Mouse (Mus musculus) hindbrain, postnatal 0 days (tissue): ENCODE results near the gene Naa35. TPM values are rescaled to one million over a fixed set of nuclear protein-coding genes. Genes with fewer than 3 reads are reported as not detected.
A peak's percentile ranks its signal among the peaks of the same experiment; 100 is the strongest.

Experiments used
- ATAC-seq: fragments of 200-750 bp; cut with Nextera tagmentation; 2 replicates; pipeline ENCODE4 v1.8.0; 2017; ENCODE audit warnings: mild to moderate bottlenecking, moderate TSS enrichment, moderate library complexity
- DNase-seq: peaks from one replicate; pipeline ENCODE4 v3.0.0-alpha.2; 2015; ENCODE audit warnings: low spot score
- H3K27ac ChIP-seq: fragments of 300-500 bp; sonication (generic); 2 replicates; pipeline ENCODE4 v1.5.1; 2014; ENCODE audit warnings: mild to moderate bottlenecking
- H3K27me3 ChIP-seq: fragments of 300-500 bp; sonication (generic); 2 replicates; pipeline ENCODE4 v1.6.1; 2014; ENCODE audit warnings: low read length, mixed read lengths; ENCODE audit not compliant: insufficient read depth
- H3K36me3 ChIP-seq: fragments of 300-500 bp; sonication (generic); 2 replicates; pipeline ENCODE4 v1.6.1; 2014; ENCODE audit warnings: low read length, mixed read lengths; ENCODE audit not compliant: insufficient read depth
- H3K4me1 ChIP-seq: fragments of 300-500 bp; sonication (generic); 2 replicates; pipeline ENCODE4 v1.6.1; 2014; ENCODE audit warnings: antibody characterized with exemption, low read length, mixed read lengths; ENCODE audit not compliant: insufficient read depth
- H3K4me2 ChIP-seq: fragments of 300-500 bp; sonication (generic); 2 replicates; pipeline ENCODE4 v1.6.1; 2014; ENCODE audit warnings: low read depth, mild to moderate bottlenecking, low read length, moderate library complexity, mixed read lengths
- H3K4me3 ChIP-seq: fragments of 300-500 bp; sonication (generic); 2 replicates; pipeline ENCODE4 v1.5.1; 2014; ENCODE audit warnings: low read length
- H3K9ac ChIP-seq: fragments of 300-500 bp; sonication (generic); replicated peaks from 2 replicates; pipeline ENCODE4 v1.6.1; 2014; ENCODE audit warnings: mild to moderate bottlenecking, low read length, moderate library complexity, mixed read lengths
- H3K9me3 ChIP-seq: fragments of 300-500 bp; sonication (generic); 2 replicates; pipeline ENCODE4 v1.6.1; 2016; ENCODE audit warnings: low read length, mixed read lengths
- CTCF ChIP-seq: IDR thresholded peaks from 2 replicates; pipeline ENCODE4 v1.5.1; 2016; ENCODE audit warnings: antibody characterized with exemption, control low read depth, low read depth
- WGBS: fragments of 180-500 bp; shearing (Covaris S2); extraction: QIAGEN DNeasy Blood & Tissue Kit; methylation state at CpG from one replicate; pipeline ENCODE4 v1.1.7; 2014; 5-methylcytosine and 5-hydroxymethylcytosine counted together
- polyA plus RNA-seq: library from polyadenylated mRNA; unstranded; fragments of >200 nt; fragmentation: Nextera tagmentation; extraction: Ambion mirVana; gene quantifications from 2 replicates; pipeline ENCODE4 v1.2.1, GENCODE M21; 2015
- total RNA-seq: library from RNA; depleted of rRNA; stranded (reverse); fragments of >200 nt; gene quantifications from 2 replicates; pipeline ENCODE4 v1.2.3, GENCODE M21; 2014

Naa35 gene
- total and polyA plus RNA-seq, 2 experiments from 2014 or later = 98.5 to 99.6 TPM

DNA sequence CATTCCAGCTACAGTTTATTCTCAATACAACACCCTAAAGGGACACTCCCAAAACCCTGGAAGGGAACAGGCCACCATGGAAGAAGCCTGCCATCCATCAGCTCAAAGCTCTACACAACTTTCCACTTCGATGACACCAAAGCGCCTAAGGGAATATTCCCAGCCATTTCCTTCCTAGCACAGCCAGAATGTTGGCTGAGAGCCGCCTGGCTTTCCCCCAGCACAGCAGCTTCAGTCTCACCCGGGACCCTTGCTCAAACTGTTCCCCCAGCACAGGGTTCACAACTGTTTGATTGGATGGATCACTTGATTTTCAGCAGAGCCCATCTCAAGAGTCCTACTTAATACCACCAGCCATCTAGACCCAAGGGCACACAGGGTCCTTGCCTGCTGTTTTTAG is 37.3 kb upstream of the Naa35 start:
- Histone ChIP-seq H3K9ac (no peak overlapping the region), H3K9me3 (no peaks in the 10 kb centered on the region), H3K4me1 (peaks cover 6% of the 10 kb centered on the region; the same call in 1 of the 2 replicates), H3K36me3 (no peaks in the 10 kb centered on the region), H3K4me3 (no peak overlapping the region), H3K27ac (no peak overlapping the region), H3K4me2 (no peak overlapping the region), H3K27me3 (no peaks in the 10 kb centered on the region)
- ATAC-seq (no peak), DNase-seq (peak; percentile 57)
- WGBS = 57% methylated on average over 4 of the region's 4 CpGs
- no peak for TF ChIP-seq CTCF

DNA sequence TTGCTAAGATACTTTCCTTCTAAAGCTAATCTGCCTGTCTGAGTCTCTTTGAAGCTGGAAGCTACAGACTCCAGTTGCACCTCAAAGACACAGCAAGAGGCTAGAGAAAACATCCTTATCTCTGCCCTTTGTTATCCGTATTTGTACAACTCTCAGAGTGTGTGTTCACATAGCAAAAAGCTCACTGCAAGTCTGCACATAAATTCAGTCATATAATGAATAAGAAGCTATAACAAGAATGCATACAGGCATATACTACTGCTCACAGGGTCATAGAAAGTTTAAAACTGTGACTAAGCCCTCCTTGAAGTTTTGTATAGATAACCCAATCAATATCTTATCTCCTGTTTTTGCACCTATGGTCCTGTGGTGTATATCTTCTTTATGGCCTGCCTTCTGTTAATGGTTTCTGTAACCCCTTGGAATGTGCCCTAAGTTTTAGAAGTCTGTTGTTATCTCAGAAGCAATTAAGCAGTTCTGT is 35.7 kb upstream of the Naa35 start:
- no peak for TF ChIP-seq CTCF
- H3K36me3 ChIP-seq = no peaks in the 10 kb centered on the region
- H3K27me3 ChIP-seq = no peaks in the 10 kb centered on the region
- peaks cover 6% of the 10 kb centered on the region; the same call in 1 of the 2 replicates for H3K4me1 ChIP-seq
- no peak for ATAC-seq
- no peak overlapping the region for H3K27ac ChIP-seq
- no peak overlapping the region for H3K4me3 ChIP-seq
- no peak for DNase-seq
- WGBS = 77% methylated on average over 1 of the region's 1 CpGs
- H3K4me2 ChIP-seq = no peak overlapping the region
- no peaks in the 10 kb centered on the region for H3K9me3 ChIP-seq
- H3K9ac ChIP-seq = no peak overlapping the region

DNA sequence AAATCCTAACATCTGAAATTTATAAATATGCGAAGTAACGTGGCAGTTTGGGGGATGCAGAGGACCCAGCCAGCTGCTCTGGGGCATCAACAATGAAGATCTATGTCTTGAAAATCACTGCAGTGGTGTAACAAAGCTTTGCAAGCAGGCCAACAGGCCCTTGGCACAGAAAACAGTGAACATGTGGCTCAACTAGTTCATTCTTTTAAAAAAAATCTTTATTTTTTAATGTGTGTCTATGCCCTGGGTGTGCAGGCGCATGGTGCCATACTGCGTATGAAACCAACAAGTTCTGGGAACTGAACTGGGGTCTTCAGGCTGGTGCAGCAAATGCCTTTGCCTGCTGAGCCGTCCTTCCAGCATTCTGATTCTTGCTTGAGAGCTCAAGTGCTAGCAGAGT is 32.8 kb upstream of the Naa35 start:
- Histone ChIP-seq H3K9me3 (no peaks in the 10 kb centered on the region), H3K36me3 (no peaks in the 10 kb centered on the region), H3K9ac (no peak overlapping the region), H3K4me2 (no peak overlapping the region), H3K27ac (no peak overlapping the region), H3K4me1 (peaks cover 17% of the 10 kb centered on the region), H3K27me3 (no peaks in the 10 kb centered on the region), H3K4me3 (no peak overlapping the region)
- WGBS = 75% methylated on average over 5 of the region's 5 CpGs
- no peak for DNase-seq
- no peak for TF ChIP-seq CTCF
- no peak for ATAC-seq

DNA sequence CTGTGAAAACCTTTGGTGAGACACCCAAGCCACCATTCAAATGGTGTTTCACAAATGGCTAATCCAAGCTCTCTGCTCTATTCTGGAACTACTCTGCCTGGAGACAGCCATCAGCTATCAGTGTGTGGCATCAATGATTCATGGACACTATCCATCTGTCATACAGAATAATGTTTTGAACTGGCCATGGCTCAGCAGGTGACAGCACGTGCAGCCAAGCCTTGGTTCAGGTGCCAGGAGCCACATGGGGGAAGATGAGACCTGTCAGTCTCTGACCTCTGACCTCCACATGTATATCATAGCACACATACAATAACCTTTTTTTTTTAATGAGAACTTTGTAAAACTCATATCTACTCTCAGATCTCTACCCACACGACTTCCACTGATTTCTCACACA is 32.3 kb upstream of the Naa35 start:
- Histone ChIP-seq H3K4me2 (no peak overlapping the region), H3K9me3 (no peaks in the 10 kb centered on the region), H3K27me3 (no peaks in the 10 kb centered on the region), H3K4me3 (no peak overlapping the region), H3K9ac (no peak overlapping the region), H3K27ac (no peak overlapping the region), H3K36me3 (no peaks in the 10 kb centered on the region), H3K4me1 (peaks cover 13% of the 10 kb centered on the region)
- no peak for ATAC-seq
- WGBS = 58% methylated on average over 2 of the region's 2 CpGs
- peak; percentile 36 for DNase-seq
- no peak for TF ChIP-seq CTCF

DNA sequence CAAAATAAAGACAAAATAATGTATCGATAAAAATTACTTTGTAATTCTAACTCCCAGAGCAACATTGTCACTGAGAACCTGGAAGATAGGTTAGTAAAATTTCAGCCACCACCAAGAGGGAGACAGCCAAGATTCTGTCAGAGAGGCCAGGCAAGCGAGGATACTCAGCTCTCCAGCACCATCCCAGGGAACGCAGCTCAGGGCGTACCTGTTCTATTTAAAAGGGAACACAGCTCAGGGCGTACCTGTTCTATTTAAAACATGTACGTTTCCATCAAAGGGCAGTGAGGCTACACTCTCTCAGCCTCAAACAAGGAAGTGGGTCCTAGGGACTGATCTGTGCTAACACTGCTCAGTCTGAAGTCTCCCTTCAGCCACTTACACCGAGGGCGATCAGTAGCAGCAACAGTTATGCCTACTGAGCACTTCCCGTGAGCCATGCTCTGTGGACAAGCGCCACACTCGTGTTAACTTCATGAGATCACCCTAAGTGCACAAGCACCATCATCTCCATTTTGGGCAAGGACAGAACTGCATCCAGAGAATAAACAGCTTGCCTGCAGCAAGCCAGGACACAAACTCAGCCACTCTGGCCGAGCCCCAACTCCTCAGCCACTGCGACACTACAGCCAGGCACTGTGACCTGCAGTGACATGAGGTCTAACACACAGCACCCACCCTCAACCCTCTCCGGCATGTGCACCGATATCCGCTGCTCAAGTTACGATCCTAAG is 30.1 kb upstream of the Naa35 start:
- H3K36me3 ChIP-seq = no peaks in the 10 kb centered on the region
- no peak for DNase-seq
- no peak for TF ChIP-seq CTCF
- H3K4me3 ChIP-seq = peak overlapping the region; percentile 83
- H3K4me1 ChIP-seq = peaks cover 13% of the 10 kb centered on the region
- no peak for ATAC-seq
- 0 out of 2 replicates have a peak overlapping the region, but pooled peaks have one; percentile 7 for H3K9ac ChIP-seq
- 72% methylated on average over 17 of the region's 17 CpGs for WGBS
- no peaks in the 10 kb centered on the region for H3K9me3 ChIP-seq
- peak overlapping the region; percentile 95 for H3K4me2 ChIP-seq
- no peak overlapping the region for H3K27ac ChIP-seq
- H3K27me3 ChIP-seq = no peaks in the 10 kb centered on the region

DNA sequence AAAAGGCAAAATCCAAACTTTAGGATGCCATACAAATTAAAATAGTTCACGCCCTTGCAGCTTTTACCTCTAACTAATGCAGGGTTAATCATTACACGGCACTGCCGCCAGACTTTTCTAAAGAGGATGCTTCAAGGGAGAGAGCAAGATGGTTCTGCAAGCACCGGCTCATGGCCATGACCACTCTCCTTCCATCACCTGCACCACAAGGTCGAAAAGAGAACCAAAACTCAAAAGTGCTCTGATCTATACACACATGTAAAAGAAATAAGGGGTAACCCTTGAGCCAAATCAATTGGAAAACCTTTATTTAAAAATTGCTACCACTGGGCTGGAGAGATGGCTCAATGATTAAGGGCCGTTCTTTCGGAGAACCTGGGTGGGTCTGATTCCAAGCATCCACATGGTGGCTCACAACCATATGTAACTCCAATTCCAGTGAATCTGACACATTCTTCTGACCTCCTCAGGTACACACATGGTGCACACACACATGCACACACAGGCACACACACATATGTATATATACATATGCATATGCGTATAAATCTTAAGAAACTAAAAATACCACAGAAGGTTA is 29.4 kb upstream of the Naa35 start:
- 70% methylated on average over 8 of the region's 8 CpGs for WGBS
- H3K36me3 ChIP-seq = no peaks in the 10 kb centered on the region
- no peak for TF ChIP-seq CTCF
- peaks cover 13% of the 10 kb centered on the region for H3K4me1 ChIP-seq
- peak overlapping the region; percentile 83 for H3K4me3 ChIP-seq
- no peak overlapping the region for H3K27ac ChIP-seq
- ATAC-seq (no peak), DNase-seq (no peak)
- no peaks in the 10 kb centered on the region for H3K27me3 ChIP-seq
- no peaks in the 10 kb centered on the region for H3K9me3 ChIP-seq
- peak overlapping the region; percentile 95 for H3K4me2 ChIP-seq
- H3K9ac ChIP-seq = 0 out of 2 replicates have a peak overlapping the region, but pooled peaks have one; percentile 7

DNA sequence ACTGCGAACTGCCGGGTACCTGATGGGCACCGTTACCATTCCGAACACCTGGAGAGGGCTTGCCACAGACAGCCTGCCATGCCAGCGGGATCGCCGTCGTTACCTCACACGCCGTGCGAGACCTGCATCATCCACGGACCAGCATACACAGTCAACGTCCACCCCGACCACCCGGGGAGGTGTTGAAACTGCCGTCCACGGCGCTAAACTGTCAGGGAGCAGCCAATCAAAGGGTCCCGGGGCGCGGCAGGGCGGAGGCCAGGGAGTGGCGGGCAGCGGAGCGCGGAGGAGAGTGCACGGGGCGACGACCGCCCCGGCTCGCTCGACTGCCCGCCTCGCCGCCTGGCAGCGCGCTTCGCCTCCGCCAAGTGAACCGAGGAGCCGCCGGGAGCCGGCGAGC is 28.4 kb upstream of the Naa35 start:
- Histone ChIP-seq H3K36me3 (no peaks in the 10 kb centered on the region), H3K27me3 (no peaks in the 10 kb centered on the region), H3K4me3 (peak overlapping the region; percentile 83), H3K9me3 (no peaks in the 10 kb centered on the region), H3K27ac (peak overlapping the region; percentile 80), H3K9ac (peak overlapping the region; percentile 84), H3K4me2 (peak overlapping the region; percentile 95), H3K4me1 (peaks cover 13% of the 10 kb centered on the region)
- under 1% methylated on average over 22 of the region's 45 CpGs for WGBS
- no peak for TF ChIP-seq CTCF
- DNase-seq = peak; percentile 49
- ATAC-seq = peak; percentile 70
